Mouse (Mus musculus) MEL (cell line): ENCODE measurements around the gene Cd8b1.

Experiments
- CTCF ChIP-seq, 3 experiments: IDR thresholded peaks in 2 of 3; conservative IDR thresholded peaks in 1 of 3; 2 replicates each; pipeline ENCODE4 v1.5.1; 2011 to 2012; ENCODE audit warnings: low read length in 3 of 3, low read depth in 2 of 3, mild to moderate bottlenecking in 2 of 3, improper control_type of control experiment in 1 of 3, inconsistent platforms in 1 of 3, mixed read lengths in 1 of 3, moderate library complexity in 1 of 3; ENCODE audit not compliant: control insufficient read depth in 1 of 3, insufficient read depth in 1 of 3, poor library complexity in 1 of 3, severe bottlenecking in 1 of 3
- ELF1 ChIP-seq: IDR thresholded peaks from 2 replicates; pipeline ENCODE4 v1.6.1; 2014; ENCODE audit warnings: low read depth, mild to moderate bottlenecking, inconsistent platforms, low read length, improper control_type of control experiment, moderate library complexity
- EP300 ChIP-seq, 2 experiments: IDR thresholded peaks; 2 replicates each; pipeline ENCODE4 v1.6.1; 2011; ENCODE audit warnings: improper control_type of control experiment in 2 of 2, low read length in 2 of 2, low read depth in 1 of 2, mild to moderate bottlenecking in 1 of 2
- ETS1 ChIP-seq: IDR thresholded peaks from 2 replicates; pipeline ENCODE4 v1.6.1; 2012; ENCODE audit warnings: low read depth, mild to moderate bottlenecking, inconsistent platforms, low read length, improper control_type of control experiment, moderate library complexity
- GATA1 ChIP-seq: IDR thresholded peaks from 2 replicates; pipeline ENCODE4 v1.6.1; 2011; ENCODE audit warnings: low read depth, low read length, improper control_type of control experiment
- MXI1 ChIP-seq: IDR thresholded peaks from 2 replicates; pipeline ENCODE4 v1.6.1; 2011; ENCODE audit warnings: mild to moderate bottlenecking, low read depth, low read length, improper control_type of control experiment
- MYB ChIP-seq: IDR thresholded peaks from 2 replicates; pipeline ENCODE4 v1.6.1; 2011; ENCODE audit warnings: mild to moderate bottlenecking, low read depth, low read length, improper control_type of control experiment
- NELFE ChIP-seq: IDR thresholded peaks from 2 replicates; pipeline ENCODE4 v1.6.1; 2011; ENCODE audit warnings: low read depth, low read length, improper control_type of control experiment
- NRF1 ChIP-seq: IDR thresholded peaks from 2 replicates; pipeline ENCODE4 v1.6.1; 2014; ENCODE audit warnings: low read depth, mild to moderate bottlenecking, inconsistent platforms, low read length, improper control_type of control experiment, moderate library complexity; ENCODE audit not compliant: poor library complexity, insufficient read depth, severe bottlenecking
- POLR2A ChIP-seq, 2 experiments: IDR thresholded peaks; 2 replicates each; pipeline ENCODE4 v1.6.1; 2011 to 2012; ENCODE audit warnings: low read length in 2 of 2, mild to moderate bottlenecking in 2 of 2, control low read depth in 1 of 2, improper control_type of control experiment in 1 of 2, low read depth in 1 of 2, moderate library complexity in 1 of 2; ENCODE audit not compliant: control insufficient read depth in 1 of 2, insufficient read depth in 1 of 2, poor library complexity in 1 of 2
- TCF12 ChIP-seq: IDR thresholded peaks from 2 replicates; pipeline ENCODE4 v1.6.1; 2014; ENCODE audit warnings: low read depth, mild to moderate bottlenecking, inconsistent platforms, low read length, improper control_type of control experiment, moderate library complexity
- UBTF ChIP-seq: IDR thresholded peaks from 2 replicates; pipeline ENCODE4 v1.6.1; 2012; ENCODE audit warnings: low read depth, mild to moderate bottlenecking, inconsistent platforms, low read length, improper control_type of control experiment, moderate library complexity, borderline replicate concordance; ENCODE audit not compliant: insufficient read depth
- ZNF384 ChIP-seq: IDR thresholded peaks from 2 replicates; pipeline ENCODE4 v1.6.1; 2012; ENCODE audit warnings: low read depth, mild to moderate bottlenecking, inconsistent platforms, low read length, improper control_type of control experiment

DNA sequence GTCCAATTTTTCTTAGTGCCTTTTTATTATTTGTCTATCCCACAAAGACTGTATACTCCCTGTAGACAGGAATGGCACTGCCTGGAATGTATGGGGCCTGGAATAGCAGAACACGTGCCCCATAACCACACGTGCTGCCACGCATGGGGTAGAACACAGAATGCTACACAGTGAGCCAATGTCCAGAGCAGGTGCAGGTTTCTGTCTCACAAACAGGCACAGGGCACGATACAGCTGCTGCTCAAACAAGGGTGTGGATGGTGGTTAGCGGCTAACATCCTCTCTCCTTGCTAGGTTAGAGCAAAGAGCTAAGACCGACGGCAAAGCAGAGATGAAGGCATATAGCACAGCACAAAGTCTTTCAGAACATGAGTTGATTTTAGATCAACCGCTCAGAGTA lies 15.1 kb upstream of the Cd8b1 start:
- TF ChIP-seq GATA1 (no peak), CTCF (IDR thresholded peaks at IDR 0.05 in 2 of 3, conservative IDR thresholded peaks at IDR 0.05 in 1 of 3; ENCODE audit: control insufficient read depth in 1 of 3, insufficient read depth in 1 of 3, low read depth in 2 of 3, low read length in 3 of 3, poor library complexity in 1 of 3, severe bottlenecking in 1 of 3) (no peak), ETS1 (no peak), EP300 (IDR thresholded peaks at IDR 0.05; ENCODE audit: low read depth in 1 of 2, low read length in 2 of 2) (no peak), NELFE (no peak), NRF1 (no peak), MXI1 (no peak), MYB (no peak), ZNF384 (no peak), ELF1 (no peak), POLR2A (IDR thresholded peaks at IDR 0.05; ENCODE audit: control insufficient read depth in 1 of 2, insufficient read depth in 1 of 2, low read depth in 1 of 2, low read length in 2 of 2, poor library complexity in 1 of 2) (no peak), UBTF (no peak), TCF12 (no peak)
